Mouse (Mus musculus): Measurements from ENCODE around the gene Ugt1a1.

Ugt1a1 gene

DNA sequence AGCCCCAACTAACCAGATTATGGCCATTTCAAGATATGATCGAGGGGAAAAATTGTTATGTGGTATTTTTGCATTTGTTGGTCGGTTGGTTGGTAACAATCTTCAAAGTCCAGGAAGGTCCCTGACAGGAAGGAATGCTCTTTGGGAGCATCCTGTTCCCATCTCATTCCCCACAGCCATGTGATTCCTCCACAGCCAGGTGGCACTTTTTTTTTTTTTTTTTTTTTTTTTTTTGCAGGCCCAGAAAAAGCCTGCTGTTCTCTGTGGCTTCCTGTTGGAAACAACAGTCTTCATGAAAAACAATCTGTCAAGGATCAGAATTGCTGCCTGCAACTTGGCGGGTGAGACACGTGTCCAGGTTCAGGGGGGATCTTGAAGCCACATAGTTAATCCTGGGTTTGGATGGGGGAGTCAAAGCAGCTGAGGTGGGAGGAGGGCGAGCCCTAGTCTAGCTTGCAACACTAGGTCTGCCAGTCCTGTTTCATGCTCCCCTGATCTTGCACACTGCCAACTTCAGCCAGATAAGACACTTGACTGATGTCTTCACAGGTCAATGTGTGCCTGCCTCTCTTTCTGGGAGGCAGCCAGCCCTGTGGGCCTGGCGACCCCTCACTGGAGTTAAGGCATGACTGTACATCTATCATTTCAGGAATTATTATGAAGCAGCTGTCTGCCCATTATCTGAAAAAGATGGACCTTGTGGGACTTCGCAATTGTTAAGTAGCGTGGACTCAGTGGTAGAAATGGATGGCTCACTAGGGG lies 47.3 kb downstream of the Ugt1a1 start:
- no peak for DNase-seq (ENCODE audit: low spot score)

DNA sequence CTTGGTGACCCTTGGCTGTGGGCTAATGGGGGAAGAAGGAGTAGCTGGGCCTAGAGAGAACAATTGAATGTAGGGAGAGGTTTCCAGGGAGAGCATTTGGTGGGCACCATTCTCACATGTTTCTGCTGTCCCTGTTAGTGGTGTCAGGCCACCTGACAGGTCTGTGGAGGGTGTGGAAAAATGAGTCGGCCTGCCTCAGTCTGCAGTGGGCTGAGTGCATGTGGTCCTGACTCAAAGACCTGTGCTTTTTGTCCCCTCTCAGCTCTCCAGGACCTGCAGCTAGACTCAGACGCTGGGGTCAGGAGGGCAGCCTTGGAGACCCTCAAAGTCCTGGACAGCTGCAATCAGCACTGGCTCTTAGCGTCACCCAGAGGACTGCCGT lies 47.9 kb downstream of the Ugt1a1 start:
- DNase-seq (ENCODE audit: low spot score) = no peak

DNA sequence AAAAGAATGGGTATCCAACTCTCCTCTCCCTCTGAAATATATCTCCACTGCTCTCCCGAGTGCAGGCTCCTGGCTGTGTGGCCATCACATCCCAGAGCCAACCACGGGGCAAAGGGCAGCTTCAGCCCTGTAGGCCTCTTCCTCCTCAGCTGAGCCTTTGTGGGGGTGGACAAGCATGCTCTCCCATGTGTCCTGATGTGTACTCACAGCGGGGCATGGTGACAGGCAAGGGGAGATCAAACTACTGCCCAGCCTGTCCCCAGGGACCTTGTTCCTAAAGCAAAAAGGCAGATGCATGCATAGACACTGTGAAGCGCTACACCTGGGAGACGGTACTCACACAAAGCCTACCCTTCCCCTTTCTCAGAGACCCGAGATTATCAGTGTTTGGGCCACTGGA lies 48.4 kb downstream of the Ugt1a1 start:
- no peak for DNase-seq (ENCODE audit: low spot score)

DNA sequence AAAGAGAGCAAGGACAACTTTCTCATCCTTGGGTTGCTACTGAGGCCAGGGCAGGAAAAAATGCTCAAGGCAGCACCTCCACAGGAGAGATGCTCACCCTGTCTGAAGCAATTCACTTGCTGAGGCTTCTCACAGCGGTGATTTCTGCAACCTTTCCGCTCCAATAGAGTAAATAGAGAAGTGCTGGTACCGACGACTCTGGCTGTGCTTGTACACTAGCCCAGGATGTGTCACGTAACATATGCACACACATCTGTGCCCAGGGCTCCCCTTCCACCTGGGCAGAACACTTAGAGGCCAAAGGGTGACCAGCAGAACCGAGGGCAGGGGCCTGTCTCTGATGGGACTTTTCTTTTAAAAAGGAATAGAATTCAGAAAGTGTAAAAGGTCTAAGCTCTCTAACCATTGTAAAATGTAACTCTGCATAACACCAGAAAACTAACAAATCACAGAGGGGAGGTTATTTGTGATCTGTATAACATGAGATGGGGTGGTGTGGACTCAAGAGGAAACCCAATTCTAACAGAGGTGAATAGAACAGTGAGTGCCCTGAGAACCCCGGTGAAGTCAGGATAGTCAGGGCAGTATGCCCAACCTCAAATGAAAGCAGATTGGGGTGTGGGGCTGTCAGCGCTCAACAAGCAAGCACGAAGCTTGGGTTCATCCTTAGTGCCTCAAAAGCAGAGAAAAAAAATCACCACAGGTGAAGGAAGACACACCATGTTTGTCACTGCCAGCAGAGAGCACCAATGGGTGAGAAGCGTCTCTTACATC lies 49.0 kb downstream of the Ugt1a1 start:
- no peak for DNase-seq (ENCODE audit: low spot score)

DNA sequence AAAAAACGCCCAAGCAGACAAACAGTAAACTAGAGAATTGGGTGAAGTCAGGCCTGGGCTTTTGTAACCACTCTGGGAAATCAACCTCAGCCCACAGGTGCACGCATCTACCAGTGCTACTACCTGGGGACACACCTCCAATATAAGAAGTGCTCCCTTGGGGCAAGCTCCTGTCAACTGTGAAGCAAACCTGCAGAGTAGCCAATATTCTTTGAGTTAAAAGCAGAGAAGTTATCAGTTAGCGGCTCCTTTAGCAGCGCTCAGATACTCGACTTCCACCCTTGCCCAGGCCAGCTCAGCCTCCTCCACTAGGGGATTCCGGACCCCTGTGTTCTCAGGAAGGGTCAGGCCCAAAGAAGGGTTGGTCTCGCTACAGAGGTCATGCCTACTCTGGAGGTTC lies 49.9 kb downstream of the Ugt1a1 start:
- DNase-seq (ENCODE audit: low spot score) = no peak

DNA sequence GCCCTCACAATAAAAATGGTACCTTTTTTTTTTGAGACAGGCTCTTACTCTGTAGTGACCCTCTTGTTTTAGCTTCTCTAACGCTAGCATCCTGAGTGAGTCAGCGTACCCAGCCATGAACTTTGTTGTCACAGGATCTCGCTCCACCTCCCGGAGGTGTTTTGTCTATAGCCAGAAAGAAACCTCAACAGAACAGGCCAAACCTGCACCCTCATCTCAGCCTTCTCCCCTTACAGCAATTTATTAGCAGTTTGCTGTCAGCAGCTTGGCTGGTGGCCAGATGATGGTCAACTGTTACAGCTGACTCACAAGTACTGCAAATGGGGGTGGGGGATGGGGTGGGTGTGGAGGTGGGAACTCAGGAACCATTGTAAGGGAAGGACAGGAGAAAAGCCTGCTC lies 50.5 kb downstream of the Ugt1a1 start:
- DNase-seq (ENCODE audit: low spot score) = no peak

DNA sequence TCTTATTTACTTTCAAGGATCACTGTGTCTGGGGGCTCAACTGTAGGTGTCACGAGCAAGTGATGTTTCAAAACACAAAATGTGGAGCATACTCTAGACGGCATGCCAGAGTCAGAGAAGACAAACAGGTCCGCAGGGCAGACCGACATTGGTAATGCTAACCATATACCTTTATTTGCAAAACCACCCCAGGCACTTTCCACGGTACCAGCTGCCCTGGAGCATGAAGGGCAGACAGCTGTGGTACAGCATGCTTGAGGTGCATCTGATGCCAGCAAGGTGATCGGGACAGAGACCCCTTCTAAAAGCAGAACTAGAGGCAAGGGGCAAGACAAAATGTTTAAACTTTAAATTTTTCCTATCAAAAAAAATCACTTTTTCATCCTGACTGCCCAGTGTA lies 51.2 kb downstream of the Ugt1a1 start:
- no peak for DNase-seq (ENCODE audit: low spot score)

DNA sequence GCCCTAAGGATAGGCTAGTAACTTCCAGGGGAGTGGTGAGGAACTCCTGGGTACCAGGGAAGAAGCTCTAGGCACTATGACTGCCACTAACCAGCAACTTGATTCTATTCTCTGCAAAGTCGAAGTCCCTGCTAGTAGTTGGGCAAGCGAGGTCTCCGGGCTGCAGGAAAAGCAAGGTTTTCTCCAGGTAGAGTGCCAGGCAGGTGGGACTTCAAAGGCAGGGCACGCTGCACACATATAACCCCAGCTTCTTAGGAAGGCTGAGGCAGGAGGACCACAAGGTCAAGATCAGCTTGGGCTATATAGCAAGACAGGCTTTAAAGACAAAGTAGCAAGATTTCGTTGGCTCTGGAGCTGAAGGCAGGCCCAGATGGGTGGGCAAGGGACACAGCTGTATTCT lies 52.0 kb downstream of the Ugt1a1 start:
- no peak for DNase-seq (ENCODE audit: low spot score)

DNA sequence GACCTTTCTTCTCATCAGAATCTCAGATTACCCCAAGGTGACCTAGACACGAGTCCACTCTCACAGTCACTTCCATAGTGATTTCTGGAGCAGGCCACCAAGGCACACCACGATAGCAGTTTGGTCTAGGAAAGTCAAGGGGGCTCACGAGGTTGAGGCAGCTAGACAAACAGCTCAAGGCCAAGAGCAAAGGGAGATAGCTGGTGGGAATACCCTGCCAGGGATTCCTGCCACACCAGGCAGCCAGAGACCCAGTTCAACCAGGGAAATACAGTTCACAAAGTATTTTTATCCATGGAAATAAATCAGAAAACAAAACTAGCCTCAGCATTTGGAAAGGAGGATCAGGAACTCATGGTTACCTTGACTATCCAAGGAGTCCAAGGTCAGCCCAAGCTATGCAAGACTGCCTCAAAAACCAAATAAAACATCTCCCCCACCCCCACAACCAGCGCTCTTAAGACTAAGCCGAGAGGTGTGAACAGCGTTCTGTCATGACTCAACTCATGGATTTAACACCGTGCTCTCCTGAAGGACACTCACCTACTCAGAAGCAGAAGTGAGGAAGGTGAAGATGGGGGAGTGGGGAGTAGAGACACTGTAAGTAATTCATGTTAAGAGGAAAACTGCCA lies 52.6 kb downstream of the Ugt1a1 start:
- no peak for DNase-seq (ENCODE audit: low spot score)

DNA sequence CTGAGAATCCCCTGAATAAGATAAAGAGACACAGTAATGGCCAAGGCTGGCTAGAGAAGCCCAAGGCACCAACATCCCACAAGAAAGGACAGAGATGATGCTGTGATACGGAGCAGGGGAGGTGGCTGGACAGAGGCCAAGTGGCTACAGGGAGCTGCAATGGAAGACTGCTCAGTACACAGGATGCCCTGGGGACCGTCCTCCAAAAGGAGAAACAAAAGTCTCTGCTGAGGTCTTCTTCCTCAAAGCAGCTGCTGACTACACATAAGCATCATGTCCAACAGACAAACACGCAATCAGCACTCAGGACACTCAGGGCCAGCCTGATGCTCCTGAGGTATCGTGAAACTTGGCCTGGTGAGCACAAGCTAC lies 53.1 kb downstream of the Ugt1a1 start:
- DNase-seq (ENCODE audit: low spot score) = no peak

DNA sequence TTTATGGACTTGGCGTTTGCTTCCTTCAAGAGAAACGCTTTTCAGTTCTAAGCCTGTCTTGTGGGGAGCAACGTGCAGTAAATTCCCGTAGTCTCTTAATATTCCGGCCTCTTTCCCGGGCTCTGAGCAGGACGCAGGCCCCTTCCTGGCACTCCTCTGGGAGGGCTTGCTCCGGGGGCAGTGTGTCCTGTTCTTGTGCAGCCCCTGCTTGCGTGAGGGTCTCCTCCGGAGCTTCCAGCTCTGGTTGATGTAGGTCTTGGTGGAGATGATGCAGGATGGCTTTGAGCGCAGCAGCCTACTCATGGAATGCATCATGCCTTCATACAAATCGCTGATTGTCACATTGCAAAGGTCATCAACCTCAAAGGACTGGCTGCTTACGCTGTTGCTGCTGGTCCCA lies 54.4 kb downstream of the Ugt1a1 start:
- no peak for DNase-seq (ENCODE audit: low spot score)

DNA sequence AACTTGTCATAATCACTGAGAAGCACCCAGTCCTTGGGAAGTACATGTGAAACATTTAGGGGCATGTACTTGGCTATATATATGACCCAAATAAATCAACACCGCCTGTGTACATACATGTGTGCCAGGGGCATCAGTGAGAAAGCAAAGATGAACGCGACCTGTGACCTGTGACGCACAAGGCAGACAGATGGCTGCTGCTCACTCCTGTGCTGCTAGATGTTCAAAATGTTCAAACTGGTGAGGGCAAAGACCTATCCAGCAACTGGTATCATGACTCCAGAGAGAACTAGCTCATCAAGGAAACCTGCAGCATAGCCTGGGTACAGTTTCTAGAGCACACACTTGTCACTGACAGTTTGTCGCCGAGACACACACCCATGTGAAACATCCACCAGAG lies 55.7 kb downstream of the Ugt1a1 start:
- no peak for DNase-seq (ENCODE audit: low spot score)

DNA sequence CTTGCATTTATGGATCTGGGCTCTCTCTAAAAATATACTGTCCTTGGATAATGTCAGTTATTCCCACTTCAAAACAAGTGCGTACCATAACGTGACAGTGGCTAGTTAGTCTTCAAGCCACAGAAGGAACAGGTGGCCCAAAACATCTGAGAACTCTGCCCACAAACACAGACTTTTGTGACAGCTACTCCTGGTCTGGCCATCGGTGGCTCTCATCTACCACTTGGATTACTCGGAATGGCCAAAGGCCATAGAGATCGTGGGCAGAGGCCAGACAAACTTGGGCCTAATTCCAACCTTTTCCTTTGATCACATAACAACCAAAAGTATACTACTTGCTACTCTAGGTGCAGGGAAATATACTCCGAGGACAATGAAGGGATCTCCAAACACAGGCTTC lies 56.3 kb downstream of the Ugt1a1 start:
- no peak for DNase-seq (ENCODE audit: low spot score)
